ENCODE assay signal across 8 mouse cellular contexts in the genomic region with DNA sequence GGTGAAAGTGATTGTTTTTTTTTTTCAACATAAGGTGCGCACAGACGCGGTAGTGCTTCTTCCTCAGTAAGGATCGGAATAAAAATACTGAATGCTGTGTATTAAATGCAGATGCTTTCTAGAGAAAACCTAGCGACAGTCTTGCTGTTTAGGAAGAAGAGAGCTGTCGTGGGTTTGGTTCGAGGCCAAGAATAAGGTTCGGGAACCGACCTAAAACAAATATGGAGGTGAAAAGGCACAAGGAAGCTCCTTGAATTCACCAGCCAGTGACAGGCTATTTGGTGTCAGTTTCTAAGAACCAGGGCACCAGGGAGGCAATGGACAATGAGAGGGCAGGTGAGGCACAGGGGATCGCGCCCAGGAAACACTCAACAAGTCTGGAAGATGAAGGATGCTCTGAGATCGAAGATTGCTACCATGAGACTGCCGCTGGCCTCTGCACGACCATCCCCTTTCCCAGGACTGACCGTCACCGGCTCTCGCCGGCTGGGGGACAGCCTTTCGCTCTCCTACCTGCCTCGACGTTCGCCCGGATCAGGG. TPM values are rescaled to one million over a fixed set of nuclear protein-coding genes. Genes with fewer than 3 reads are reported as not detected.
DNase-seq lines count a peak whose midpoint lies in the region; ATAC-seq lines count a peak whose summit lies in the region.

No protein-coding gene starts in this region.

- peak overlapping the region; percentile 88 for H3K4me3 ChIP-seq in kidney, embryonic 14.5 days (ENCODE audit: low read length)
- H3K4me3 ChIP-seq in heart, embryonic 15.5 days: peak overlapping the region; percentile 65
- peak overlapping the region; percentile 57 for H3K4me3 ChIP-seq in liver, embryonic 12.5 days

- H3K9me3 ChIP-seq in kidney, embryonic 14.5 days (ENCODE audit: control insufficient read depth, low read length): no peaks in the 10 kb centered on the region
- H3K9me3 ChIP-seq in heart, embryonic 15.5 days (replicated peaks): no peaks in the 10 kb centered on the region
- H3K9me3 ChIP-seq in liver, embryonic 12.5 days (replicated peaks): no peaks in the 10 kb centered on the region

- H3K4me2 ChIP-seq in kidney, embryonic 14.5 days (replicated peaks; ENCODE audit: low read depth, low read length): peak overlapping the region; percentile 84
- H3K4me2 ChIP-seq in heart, embryonic 15.5 days: peak overlapping the region; percentile 93
- H3K4me2 ChIP-seq in liver, embryonic 12.5 days: peak overlapping the region; percentile 68

- no peak for DNase-seq in kidney, adult 11 months
- peak; percentile 11 for DNase-seq in adipocyte (ENCODE audit: low spot score)
- no peak for DNase-seq in frontal cortex, postnatal 14 days (ENCODE audit: low spot score in 2 of 2)
- no peak for DNase-seq in gastrocnemius, adult 18-20 months (ENCODE audit: low spot score)
- no peak for DNase-seq in right cerebral cortex, postnatal 36 days (ENCODE audit: low spot score in 2 of 2)

- H3K27me3 ChIP-seq in kidney, embryonic 14.5 days (ENCODE audit: control insufficient read depth, insufficient read depth, low read length): no peaks in the 10 kb centered on the region
- H3K27me3 ChIP-seq in heart, embryonic 15.5 days: peaks cover 17% of the 10 kb centered on the region
- peaks cover 66% of the 10 kb centered on the region for H3K27me3 ChIP-seq in liver, embryonic 12.5 days (replicated peaks)

- H3K9ac ChIP-seq in kidney, embryonic 14.5 days (ENCODE audit: low read depth, low read length): peak overlapping the region; percentile 93
- H3K9ac ChIP-seq in heart, embryonic 15.5 days: peak overlapping the region; percentile 88
- H3K9ac ChIP-seq in liver, embryonic 12.5 days: peak overlapping the region; percentile 55; the same call in 1 of the 2 replicates

- H3K36me3 ChIP-seq in kidney, embryonic 14.5 days (ENCODE audit: control insufficient read depth, insufficient read depth, low read length): no peaks in the 10 kb centered on the region
- no peaks in the 10 kb centered on the region for H3K36me3 ChIP-seq in heart, embryonic 15.5 days
- no peaks in the 10 kb centered on the region for H3K36me3 ChIP-seq in liver, embryonic 12.5 days

- 5% methylated on average over 22 of the region's 23 CpGs for WGBS in kidney, embryonic 14.5 days
- WGBS in heart, embryonic 15.5 days: 6% methylated on average over 23 of the region's 23 CpGs
- 13% methylated on average over 23 of the region's 23 CpGs for WGBS in liver, embryonic 12.5 days (ENCODE audit: insufficient replicate concordance)

- H3K4me1 ChIP-seq in kidney, embryonic 14.5 days (ENCODE audit: control insufficient read depth, insufficient read depth, low read length): 0 out of 2 replicates have a peak, but pooled peaks cover 4% of the 10 kb centered on the region
- H3K4me1 ChIP-seq in heart, embryonic 15.5 days (replicated peaks): peaks cover 16% of the 10 kb centered on the region
- 0 out of 2 replicates have a peak, but pooled peaks cover 3% of the 10 kb centered on the region for H3K4me1 ChIP-seq in liver, embryonic 12.5 days

- H3K27ac ChIP-seq in kidney, embryonic 14.5 days (ENCODE audit: low read depth, low read length): peak overlapping the region; percentile 83; the same call in 1 of the 2 replicates
- H3K27ac ChIP-seq in heart, embryonic 15.5 days: peak overlapping the region; percentile 88
- no peak overlapping the region for H3K27ac ChIP-seq in liver, embryonic 12.5 days

- ATAC-seq in kidney, embryonic 14.5 days (ENCODE audit: low FRiP score, low TSS enrichment): no peak
- ATAC-seq in heart, embryonic 15.5 days (replicated peaks; ENCODE audit: insufficient number of reproducible peaks, insufficient read depth, low FRiP score, low read depth): peak; percentile 32; the same call in 1 of the 2 replicates
- ATAC-seq in liver, embryonic 12.5 days: no peak

RNA-seq across cellular contexts. Expression of a gene that starts 1.1 kb away (rescaled TPM):
- 21.5 and 21.6 TPM in 2 replicates for polyA plus RNA-seq in kidney, embryonic 14.5 days (2014; fragmentation: Nextera tagmentation; extraction: Ambion mirVana)
- polyA plus RNA-seq in heart, embryonic 15.5 days (2015; fragmentation: Nextera tagmentation; extraction: Ambion mirVana): 10.8 and 11.0 TPM in 2 replicates
- 2.0 and 2.5 TPM in 2 replicates for polyA plus RNA-seq in liver, embryonic 12.5 days (2016; fragmentation: Nextera tagmentation; extraction: Ambion mirVana)
- 1 to 10 TPM; 1.2 to 2.2 TPM for total RNA-seq in gastrocnemius, adult 18-20 months (2021)

RNA-seq across cellular contexts. Expression of a gene that starts 59.0 kb away (rescaled TPM):
- 0.08 and 0.13 TPM in 2 replicates for polyA plus RNA-seq in kidney, embryonic 14.5 days (2014; fragmentation: Nextera tagmentation; extraction: Ambion mirVana)
- 3.1 and 4.1 TPM in 2 replicates for polyA plus RNA-seq in heart, embryonic 15.5 days (2015; fragmentation: Nextera tagmentation; extraction: Ambion mirVana)
- 1.8 and 1.9 TPM in 2 replicates for polyA plus RNA-seq in liver, embryonic 12.5 days (2016; fragmentation: Nextera tagmentation; extraction: Ambion mirVana)
- total RNA-seq in gastrocnemius, adult 18-20 months (2021): not detected
